Mouse (Mus musculus): ENCODE data around the gene Adgrb2.

GRCm38 (mm10) chr4:130052283-130052682 is 67.6 kb downstream of the Adgrb2 start:
- TF ChIP-seq CTCF (IDR thresholded peaks at IDR 0.05; ENCODE audit: extremely low read depth, insufficient read length, insufficient replicate concordance, low read depth, low read length) = no peak
- TF ChIP-seq POLR2A (IDR thresholded peaks at IDR 0.05; ENCODE audit: low read depth, low read length) = no peak

All from small intestine, adult 2 months (tissue).